ENCODE assay signal across 9 mouse cellular contexts in the genomic region with DNA sequence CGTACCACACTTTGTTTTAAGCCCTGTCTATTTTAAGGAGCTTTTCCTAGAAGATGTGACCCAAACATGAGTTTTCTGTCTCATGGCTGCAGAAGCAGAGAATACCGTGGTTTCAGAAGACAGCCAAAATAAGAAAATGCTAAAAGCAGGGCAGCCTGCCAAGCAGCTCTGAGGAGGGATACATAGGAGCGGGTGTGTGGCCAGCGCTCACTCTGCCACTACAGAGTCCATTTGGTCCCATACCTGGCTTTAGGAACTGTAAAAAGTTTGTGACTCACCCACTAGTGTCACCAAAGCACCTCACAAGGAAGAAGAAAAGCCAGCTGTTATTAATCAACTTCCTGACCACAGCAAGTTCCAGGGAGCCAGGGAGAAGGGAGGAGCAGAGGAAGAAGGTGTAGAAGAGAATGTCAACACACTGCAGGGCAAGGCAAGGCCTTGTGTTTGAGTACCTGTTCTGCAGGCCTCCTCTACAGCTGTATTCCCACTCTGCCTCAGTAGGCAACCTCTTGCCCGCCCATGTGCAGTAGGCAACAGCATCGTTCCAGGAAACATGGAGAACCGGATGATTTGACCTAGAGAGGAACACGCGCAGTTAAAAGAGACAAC. TPM values are rescaled to one million over a fixed set of nuclear protein-coding genes. Genes with fewer than 3 reads are reported as not detected.
DNase-seq lines count a peak whose midpoint lies in the region; ATAC-seq and TF ChIP-seq lines count a peak whose summit lies in the region.
"Had no signal": no experiment of that assay in that cellular context is flagged by ENCODE, and none has a peak within 500 bp of the region (broad histone marks: within the 10 kb centered on the region; RNA-seq: fewer than 3 reads in every experiment).

No protein-coding gene starts in this region.

- no peak for DNase-seq in frontal cortex, postnatal 14 days (ENCODE audit: low spot score in 2 of 2)
- DNase-seq in right cerebral cortex, postnatal 36 days (ENCODE audit: low spot score in 2 of 2), result peak; percentile 27 to 61
- no peak for DNase-seq in cerebellum, adult 2 months
- DNase-seq in limb, embryonic 10.5 days (ENCODE audit: low spot score), result no peak

- no peaks in the 10 kb centered on the region for H3K27me3 ChIP-seq in megakaryocyte, embryonic 14.5 days (replicated peaks)
- no peaks in the 10 kb centered on the region for H3K27me3 ChIP-seq in intestine, embryonic 15.5 days (replicated peaks)
- H3K27me3 ChIP-seq in cerebellum, adult 2 months (ENCODE audit: control insufficient read depth, insufficient read depth, low read length), result no peaks in the 10 kb centered on the region
- no peaks in the 10 kb centered on the region for H3K27me3 ChIP-seq in limb, embryonic 10.5 days (ENCODE audit: low read depth, poor library complexity, severe bottlenecking)
- H3K27me3 ChIP-seq: embryonic facial prominence, embryonic 13.5 days had no signal

- H3K36me3 ChIP-seq in megakaryocyte, embryonic 14.5 days (replicated peaks; ENCODE audit: low read length), result peaks cover 27% of the 10 kb centered on the region
- no peaks in the 10 kb centered on the region for H3K36me3 ChIP-seq in intestine, embryonic 15.5 days
- peaks cover 9% of the 10 kb centered on the region for H3K36me3 ChIP-seq in limb, embryonic 10.5 days

- no peak for TF ChIP-seq CTCF in cerebellum, adult 2 months (IDR thresholded peaks at IDR 0.05; ENCODE audit: borderline replicate concordance, insufficient read depth, low read depth, low read length)

- H3K4me3 ChIP-seq in megakaryocyte, embryonic 14.5 days (replicated peaks), result peak overlapping the region; percentile 78
- H3K4me3 ChIP-seq in intestine, embryonic 15.5 days (replicated peaks), result no peak overlapping the region
- H3K4me3 ChIP-seq in cerebellum, adult 2 months (replicated peaks; ENCODE audit: insufficient read depth, low read depth, low read length), result no peak overlapping the region
- H3K4me3 ChIP-seq in limb, embryonic 10.5 days, result no peak overlapping the region
- H3K4me3 ChIP-seq: embryonic facial prominence, embryonic 13.5 days had no signal

- 0 out of 2 replicates have a peak overlapping the region, but pooled peaks have one; percentile 17 for H3K27ac ChIP-seq in intestine, embryonic 15.5 days
- no peak overlapping the region for H3K27ac ChIP-seq in cerebellum, adult 2 months (ENCODE audit: insufficient read depth, low read length)
- H3K27ac ChIP-seq in limb, embryonic 10.5 days, result no peak overlapping the region
- H3K27ac ChIP-seq: embryonic facial prominence, embryonic 13.5 days had no signal

- no peak overlapping the region for H3K9ac ChIP-seq in intestine, embryonic 15.5 days
- H3K9ac ChIP-seq: embryonic facial prominence, embryonic 13.5 days had no signal

- no peaks in the 10 kb centered on the region for H3K9me3 ChIP-seq in megakaryocyte, embryonic 14.5 days
- no peaks in the 10 kb centered on the region for H3K9me3 ChIP-seq in intestine, embryonic 15.5 days
- H3K9me3 ChIP-seq in limb, embryonic 10.5 days (replicated peaks), result no peaks in the 10 kb centered on the region
- H3K9me3 ChIP-seq: embryonic facial prominence, embryonic 13.5 days had no signal

- WGBS in intestine, embryonic 15.5 days, result 80% methylated on average over 9 of the region's 9 CpGs
- 72% methylated on average over 9 of the region's 9 CpGs for WGBS in cerebellum, adult 2 months
- WGBS in limb, embryonic 10.5 days, result 93% methylated on average over 9 of the region's 9 CpGs

- TF ChIP-seq POLR2A in cerebellum, adult 2 months (IDR thresholded peaks at IDR 0.05; ENCODE audit: borderline replicate concordance, insufficient read depth, low read length), result no peak

- ATAC-seq in frontal cortex, adult (ENCODE audit: low TSS enrichment), result peak; percentile 78
- no peak for ATAC-seq in megakaryocyte, adult 5-6 weeks (ENCODE audit: poor library complexity, severe bottlenecking)
- ATAC-seq in intestine, embryonic 15.5 days, result no peak

- H3K4me1 ChIP-seq in megakaryocyte, embryonic 14.5 days, result peaks cover 48% of the 10 kb centered on the region
- no peaks in the 10 kb centered on the region for H3K4me1 ChIP-seq in intestine, embryonic 15.5 days (replicated peaks)
- no peaks in the 10 kb centered on the region for H3K4me1 ChIP-seq in cerebellum, adult 2 months (ENCODE audit: control insufficient read depth, insufficient read depth, low read length)
- no peaks in the 10 kb centered on the region for H3K4me1 ChIP-seq in limb, embryonic 10.5 days

- H3K4me2 ChIP-seq in intestine, embryonic 15.5 days (replicated peaks), result no peak overlapping the region
- H3K4me2 ChIP-seq: embryonic facial prominence, embryonic 13.5 days had no signal

RNA-seq across cellular contexts. Expression of gene Sumf1, which starts 32.6 kb away (rescaled TPM):
- polyA plus RNA-seq in megakaryocyte, embryonic 14.5 days (2012; ENCODE audit: insufficient read depth, low replicate concordance), result 3.8 and 16.6 TPM in 2 replicates
- total RNA-seq in megakaryocyte, adult 5-6 weeks (2015), result 43.7 and 48.2 TPM in 2 replicates
- 44.8 and 49.1 TPM in 2 replicates for total RNA-seq in megakaryocyte, adult 5-6 weeks (2017)
- polyA plus RNA-seq in intestine, embryonic 15.5 days (2015; fragmentation: Nextera tagmentation; extraction: Ambion mirVana), result 22.0 and 22.3 TPM in 2 replicates
- 20.2 and 23.0 TPM in 2 replicates for polyA plus RNA-seq in cerebellum, adult 2 months (2012; rRNA removed)
- 12.9 and 14.2 TPM in 2 replicates for polyA plus RNA-seq in limb, embryonic 10.5 days (2016; fragmentation: Nextera tagmentation; extraction: Ambion mirVana)

Comparison
In these comparisons a context has a peak if more than half of its experiments do, and no peak if none do; other contexts are left out.
1. DNase-seq: peak in right cerebral cortex, postnatal 36 days (2 of 2); none in frontal cortex, postnatal 14 days (0 of 2), cerebellum, adult 2 months (0 of 2) and limb, embryonic 10.5 days (single experiment).